Comparison of ENCODE assay signal across 9 mouse cellular contexts in genomic region chr4:134624109-134624862, GRCm38 (mm10).
A peak's percentile ranks its signal among the peaks of the same experiment; 100 is the strongest.
DNase-seq lines count a peak whose midpoint lies in the region; ATAC-seq lines count a peak whose summit lies in the region.
"Had no signal": no experiment of that assay in that cellular context is flagged by ENCODE, and none has a peak within 500 bp of the region (broad histone marks: within the 10 kb centered on the region; RNA-seq: fewer than 3 reads in every experiment).

No protein-coding gene starts in this region.

- no peak for ATAC-seq in midbrain, embryonic 11.5 days (ENCODE audit: low FRiP score)
- no peak for ATAC-seq in heart, embryonic 11.5 days (replicated peaks; ENCODE audit: insufficient number of reproducible peaks, low FRiP score, low TSS enrichment)
- peak; percentile 26; the same call in 1 of the 2 replicates for ATAC-seq in megakaryocyte progenitor cell, adult 5-6 weeks (replicated peaks; ENCODE audit: poor library complexity)
- ATAC-seq in monocyte, adult 5-6 weeks (replicated peaks; ENCODE audit: insufficient number of reproducible peaks, low FRiP score, low TSS enrichment, poor library complexity, severe bottlenecking), result no peak
- no peak for ATAC-seq in erythroblast, adult 5-6 weeks (replicated peaks; ENCODE audit: low FRiP score, poor library complexity, severe bottlenecking)

- H3K27ac ChIP-seq in midbrain, embryonic 10.5 days (replicated peaks), result 0 out of 2 replicates have a peak overlapping the region, but pooled peaks have one; percentile 24
- H3K27ac ChIP-seq in midbrain, embryonic 11.5 days (ENCODE audit: low read depth, low read length), result no peak overlapping the region
- 0 out of 2 replicates have a peak overlapping the region, but pooled peaks have one; percentile 27 for H3K27ac ChIP-seq in embryonic facial prominence, embryonic 10.5 days (replicated peaks)
- peak overlapping the region; percentile 74 for H3K27ac ChIP-seq in heart, embryonic 11.5 days (ENCODE audit: low read depth, low read length)
- H3K27ac ChIP-seq: liver, embryonic 14.5 days had no signal

- no peak for DNase-seq in midbrain, embryonic 10.5 days (ENCODE audit: low spot score)
- no peak for DNase-seq in midbrain, embryonic 11.5 days (ENCODE audit: low spot score, missing footprints)
- DNase-seq in embryonic facial prominence, embryonic 10.5 days (ENCODE audit: low spot score), result no peak
- peak; percentile 71 to 78 for DNase-seq in kidney, postnatal 4 days

- H3K9ac ChIP-seq in midbrain, embryonic 11.5 days (ENCODE audit: low read length), result no peak overlapping the region
- peak overlapping the region; percentile 55; the same call in 1 of the 2 replicates for H3K9ac ChIP-seq in heart, embryonic 11.5 days (ENCODE audit: low read depth, low read length)
- H3K9ac ChIP-seq: liver, embryonic 14.5 days had no signal

- H3K4me1 ChIP-seq in midbrain, embryonic 10.5 days, result peaks cover 32% of the 10 kb centered on the region
- H3K4me1 ChIP-seq in midbrain, embryonic 11.5 days (ENCODE audit: control insufficient read depth, insufficient read depth, low read length), result peaks cover 11% of the 10 kb centered on the region
- peaks cover 34% of the 10 kb centered on the region for H3K4me1 ChIP-seq in embryonic facial prominence, embryonic 10.5 days
- H3K4me1 ChIP-seq in heart, embryonic 11.5 days (ENCODE audit: control insufficient read depth, insufficient read depth, low read length), result peaks cover 48% of the 10 kb centered on the region

- H3K27me3 ChIP-seq in midbrain, embryonic 10.5 days (ENCODE audit: low read depth, poor library complexity, severe bottlenecking), result no peaks in the 10 kb centered on the region
- no peaks in the 10 kb centered on the region for H3K27me3 ChIP-seq in midbrain, embryonic 11.5 days (ENCODE audit: control insufficient read depth, insufficient read depth, low read length)
- H3K27me3 ChIP-seq in embryonic facial prominence, embryonic 10.5 days (replicated peaks; ENCODE audit: low read depth, poor library complexity, severe bottlenecking), result no peaks in the 10 kb centered on the region
- H3K27me3 ChIP-seq in heart, embryonic 11.5 days (ENCODE audit: control insufficient read depth, insufficient read depth, low read length), result no peaks in the 10 kb centered on the region

- H3K4me3 ChIP-seq in midbrain, embryonic 10.5 days, result no peak overlapping the region
- no peak overlapping the region for H3K4me3 ChIP-seq in midbrain, embryonic 11.5 days (ENCODE audit: low read depth, low read length)
- no peak overlapping the region for H3K4me3 ChIP-seq in embryonic facial prominence, embryonic 10.5 days
- no peak overlapping the region for H3K4me3 ChIP-seq in heart, embryonic 11.5 days (ENCODE audit: low read depth, low read length)

- H3K36me3 ChIP-seq in midbrain, embryonic 10.5 days, result no peaks in the 10 kb centered on the region
- no peaks in the 10 kb centered on the region for H3K36me3 ChIP-seq in midbrain, embryonic 11.5 days (ENCODE audit: control insufficient read depth, insufficient read depth, low read length)
- H3K36me3 ChIP-seq in embryonic facial prominence, embryonic 10.5 days (replicated peaks), result no peaks in the 10 kb centered on the region
- no peaks in the 10 kb centered on the region for H3K36me3 ChIP-seq in heart, embryonic 11.5 days (ENCODE audit: control insufficient read depth, insufficient read depth, low read length)

- H3K4me2 ChIP-seq in midbrain, embryonic 11.5 days, result no peak overlapping the region
- peak overlapping the region; percentile 33; the same call in 1 of the 2 replicates for H3K4me2 ChIP-seq in heart, embryonic 11.5 days

- 71% methylated on average over 14 of the region's 14 CpGs for WGBS in midbrain, embryonic 10.5 days
- WGBS in midbrain, embryonic 11.5 days, result 64% methylated on average over 14 of the region's 14 CpGs
- WGBS in embryonic facial prominence, embryonic 10.5 days, result 76% methylated on average over 14 of the region's 14 CpGs
- 25% methylated on average over 14 of the region's 14 CpGs for WGBS in heart, embryonic 11.5 days (ENCODE audit: insufficient replicate concordance)

- no peaks in the 10 kb centered on the region for H3K9me3 ChIP-seq in midbrain, embryonic 10.5 days (replicated peaks)
- no peaks in the 10 kb centered on the region for H3K9me3 ChIP-seq in midbrain, embryonic 11.5 days (ENCODE audit: control insufficient read depth, low read length)
- no peaks in the 10 kb centered on the region for H3K9me3 ChIP-seq in embryonic facial prominence, embryonic 10.5 days
- no peaks in the 10 kb centered on the region for H3K9me3 ChIP-seq in heart, embryonic 11.5 days (replicated peaks; ENCODE audit: control insufficient read depth, low read length)

Comparison
In these comparisons a context has a peak if more than half of its experiments do, and no peak if none do; other contexts are left out.
1. DNase-seq: peak in kidney, postnatal 4 days (2 of 2); none in midbrain, embryonic 10.5 days (single experiment), midbrain, embryonic 11.5 days (single experiment) and embryonic facial prominence, embryonic 10.5 days (single experiment).